Mouse (Mus musculus) kidney, adult 2 months (tissue): Measurements from ENCODE around the gene Rps3.

Experiments
- CTCF ChIP-seq: fragments of 200-500 bp; conservative IDR thresholded peaks from 2 replicates; pipeline ENCODE4 v1.5.1; 2011; ENCODE audit warnings: low read depth, mild to moderate bottlenecking, control low read depth, low read length, moderate library complexity, mixed read lengths; ENCODE audit not compliant: insufficient read depth, insufficient read length
- POLR2A ChIP-seq: fragments of 200-500 bp; IDR thresholded peaks from one replicate; pipeline ENCODE4 v1.6.1; 2011; ENCODE audit warnings: low read depth, low read length, control low read depth

GRCm38 (mm10) chr7:99523121-99523520, 39.6 kb upstream of the Rps3 start:
- TF ChIP-seq POLR2A (no peak), CTCF (no peak)
